Mouse (Mus musculus): ENCODE measurements at regions not wholly inside any gene's neighbourhood (a gene's known extent, or its start where the extent isn't known, plus 50 kb on each side); places are given as distances from the start of the nearest gene placed in this dataset.

DNA sequence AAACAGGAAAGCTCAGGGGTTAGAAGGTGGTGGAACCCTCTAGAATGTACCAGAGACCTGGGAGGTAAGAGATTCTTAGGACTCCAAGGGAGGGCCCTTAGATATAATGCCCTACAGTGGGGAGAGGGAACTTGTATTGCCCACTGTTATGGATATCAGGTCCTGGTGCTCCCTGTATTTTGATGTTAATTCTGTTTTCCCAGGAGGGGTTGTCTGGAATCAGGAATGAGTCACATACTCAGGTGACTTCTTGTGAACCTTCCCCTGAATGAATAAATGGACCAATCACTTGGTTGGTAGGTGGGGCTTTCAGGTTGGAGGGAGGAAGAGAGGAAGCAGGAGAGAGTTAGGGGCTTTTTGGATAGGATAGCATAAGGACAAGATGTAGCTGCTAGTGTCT lies 533.8 kb upstream of the Htr2c start:
- Histone ChIP-seq H3K9me3 (ENCODE audit: control insufficient read depth, low read length) (no peaks in the 10 kb centered on the region), H3K9ac (ENCODE audit: low read length) (no peak overlapping the region), H3K27ac (replicated peaks) (no peak overlapping the region), H3K27me3 (ENCODE audit: control insufficient read depth, insufficient read depth, low read length) (no peaks in the 10 kb centered on the region), H3K36me3 (ENCODE audit: control insufficient read depth, insufficient read depth, low read length) (no peaks in the 10 kb centered on the region), H3K4me2 (replicated peaks; ENCODE audit: low read depth) (no peak overlapping the region), H3K4me3 (ENCODE audit: low read depth, low read length) (no peak overlapping the region), H3K4me1 (replicated peaks; ENCODE audit: control insufficient read depth, insufficient read depth) (no peaks in the 10 kb centered on the region)
- TF ChIP-seq CTCF (IDR thresholded peaks at IDR 0.05; ENCODE audit: low read depth): no peak
- no peak for TF ChIP-seq EP300 (optimal IDR thresholded peaks at IDR 0.05)
- DNase-seq (ENCODE audit: low spot score): no peak
- ATAC-seq (ENCODE audit: low FRiP score, low TSS enrichment): no peak

DNA sequence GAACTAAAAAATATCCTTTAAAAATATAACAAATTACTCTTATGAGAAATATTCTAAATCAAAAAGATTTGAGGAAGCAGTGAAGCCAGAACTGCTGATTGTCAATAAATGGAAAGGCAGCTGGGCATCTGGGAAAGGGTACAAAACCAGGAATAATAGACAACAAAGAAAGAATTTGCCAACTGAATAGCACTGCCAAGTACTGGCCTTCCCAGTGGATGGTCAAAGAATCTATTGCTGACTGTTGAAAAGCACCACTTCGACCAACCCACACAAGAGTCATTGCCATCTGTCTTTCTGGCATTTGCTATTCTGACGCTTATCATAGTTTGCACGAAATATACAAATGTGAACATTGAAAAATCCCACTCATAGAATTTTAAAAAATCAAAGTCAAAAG lies 502.4 kb upstream of the Htr2c start:
- Histone ChIP-seq H3K4me1 (replicated peaks; ENCODE audit: control insufficient read depth, insufficient read depth) (no peaks in the 10 kb centered on the region), H3K9me3 (ENCODE audit: control insufficient read depth, low read length) (no peaks in the 10 kb centered on the region), H3K9ac (ENCODE audit: low read length) (no peak overlapping the region), H3K27me3 (ENCODE audit: control insufficient read depth, insufficient read depth, low read length) (no peaks in the 10 kb centered on the region), H3K27ac (replicated peaks) (no peak overlapping the region), H3K36me3 (ENCODE audit: control insufficient read depth, insufficient read depth, low read length) (no peaks in the 10 kb centered on the region), H3K4me3 (ENCODE audit: low read depth, low read length) (no peak overlapping the region), H3K4me2 (replicated peaks; ENCODE audit: low read depth) (no peak overlapping the region)
- TF ChIP-seq EP300 (optimal IDR thresholded peaks at IDR 0.05) (no peak), CTCF (IDR thresholded peaks at IDR 0.05; ENCODE audit: low read depth) (no peak)
- DNase-seq (ENCODE audit: low spot score) (no peak), ATAC-seq (ENCODE audit: low FRiP score, low TSS enrichment) (no peak)
- WGBS: 69% methylated on average over 3 of the region's 3 CpGs

DNA sequence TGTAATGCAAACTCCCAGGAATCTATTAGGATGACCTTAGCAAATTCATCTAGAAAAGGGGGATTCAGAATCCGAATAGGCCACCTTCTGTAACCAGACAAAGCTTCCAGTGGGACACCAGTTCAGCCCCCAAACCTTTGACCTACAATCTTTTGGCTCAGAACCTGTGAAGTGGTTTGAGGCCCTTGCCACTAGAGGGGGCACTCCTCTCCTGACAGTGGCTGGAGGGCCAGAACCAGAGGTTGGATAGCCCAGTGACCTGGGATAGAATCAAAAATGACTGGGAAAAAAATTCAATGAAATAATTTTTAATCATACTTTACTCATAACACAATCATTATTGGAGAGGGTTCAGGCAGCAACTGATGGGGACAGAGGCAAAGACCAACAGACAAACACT lies 484.7 kb upstream of the Htr2c start:
- Histone ChIP-seq H3K36me3 (ENCODE audit: control insufficient read depth, insufficient read depth, low read length) (no peaks in the 10 kb centered on the region), H3K4me2 (replicated peaks; ENCODE audit: low read depth) (no peak overlapping the region), H3K4me1 (replicated peaks; ENCODE audit: control insufficient read depth, insufficient read depth) (no peaks in the 10 kb centered on the region), H3K4me3 (ENCODE audit: low read depth, low read length) (no peak overlapping the region), H3K27ac (replicated peaks) (no peak overlapping the region), H3K9me3 (ENCODE audit: control insufficient read depth, low read length) (no peaks in the 10 kb centered on the region), H3K27me3 (ENCODE audit: control insufficient read depth, insufficient read depth, low read length) (no peaks in the 10 kb centered on the region), H3K9ac (ENCODE audit: low read length) (no peak overlapping the region)
- TF ChIP-seq CTCF (IDR thresholded peaks at IDR 0.05; ENCODE audit: low read depth) (0 out of 2 replicates have a peak, but pooled peaks have one; percentile 3), EP300 (optimal IDR thresholded peaks at IDR 0.05) (no peak)
- DNase-seq (ENCODE audit: low spot score) (no peak), ATAC-seq (ENCODE audit: low FRiP score, low TSS enrichment) (no peak)
- WGBS: 26% methylated on average over 1 of the region's 1 CpGs

DNA sequence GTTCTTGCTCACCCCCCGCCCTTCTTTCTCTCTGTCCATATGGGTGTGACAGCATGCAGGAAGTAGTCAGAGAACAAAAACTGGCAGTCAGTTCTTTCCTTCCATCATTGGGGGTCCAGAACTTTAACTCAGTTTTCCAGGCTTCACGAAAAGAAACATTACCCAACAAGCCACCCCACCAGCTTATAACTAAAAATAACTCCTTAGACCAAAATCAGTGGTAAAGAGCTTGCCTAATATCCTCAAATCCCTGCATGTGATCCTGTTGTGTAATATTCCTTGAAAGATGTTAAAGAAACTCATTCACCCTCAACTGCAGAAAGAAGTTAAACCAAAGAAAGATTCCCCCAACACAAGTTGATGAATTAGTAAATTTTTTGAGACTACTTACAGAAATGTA lies 449.8 kb upstream of the Htr2c start:
- H3K4me3 ChIP-seq (ENCODE audit: low read depth, low read length): no peak overlapping the region
- no peak overlapping the region for H3K27ac ChIP-seq (replicated peaks)
- no peaks in the 10 kb centered on the region for H3K4me1 ChIP-seq (replicated peaks; ENCODE audit: control insufficient read depth, insufficient read depth)
- H3K9ac ChIP-seq (ENCODE audit: low read length): no peak overlapping the region
- no peak overlapping the region for H3K4me2 ChIP-seq (replicated peaks; ENCODE audit: low read depth)
- 84% methylated on average over 2 of the region's 2 CpGs for WGBS
- ATAC-seq (ENCODE audit: low FRiP score, low TSS enrichment) (no peak), DNase-seq (ENCODE audit: low spot score) (no peak)
- H3K27me3 ChIP-seq (ENCODE audit: control insufficient read depth, insufficient read depth, low read length): no peaks in the 10 kb centered on the region
- no peaks in the 10 kb centered on the region for H3K9me3 ChIP-seq (ENCODE audit: control insufficient read depth, low read length)
- TF ChIP-seq EP300 (optimal IDR thresholded peaks at IDR 0.05): no peak
- TF ChIP-seq CTCF (IDR thresholded peaks at IDR 0.05; ENCODE audit: low read depth): no peak
- no peaks in the 10 kb centered on the region for H3K36me3 ChIP-seq (ENCODE audit: control insufficient read depth, insufficient read depth, low read length)

DNA sequence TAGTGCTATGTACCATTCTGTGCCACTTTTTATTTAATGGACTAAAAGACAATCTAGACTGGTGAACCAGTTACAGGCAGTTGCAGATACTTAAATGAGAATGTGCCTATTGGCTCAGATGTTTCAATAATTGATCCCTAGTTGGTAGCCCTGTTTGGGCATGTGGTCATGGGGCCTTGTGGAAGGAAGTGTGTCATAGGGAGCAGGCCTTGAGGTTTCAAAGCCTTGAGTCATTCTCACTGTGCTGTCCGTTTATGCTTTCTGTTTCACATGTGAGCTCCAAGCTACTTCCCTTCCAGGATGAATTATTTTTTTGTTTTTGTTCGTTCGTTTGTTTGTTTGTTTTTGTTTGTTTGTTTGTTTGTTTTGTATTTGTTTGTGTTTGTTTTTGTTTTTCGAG lies 449.1 kb upstream of the Htr2c start:
- DNase-seq (ENCODE audit: low spot score) (no peak), ATAC-seq (ENCODE audit: low FRiP score, low TSS enrichment) (no peak)
- H3K4me2 ChIP-seq (replicated peaks; ENCODE audit: low read depth): no peak overlapping the region
- H3K4me1 ChIP-seq (replicated peaks; ENCODE audit: control insufficient read depth, insufficient read depth): no peaks in the 10 kb centered on the region
- 74% methylated on average over 4 of the region's 4 CpGs for WGBS
- H3K9me3 ChIP-seq (ENCODE audit: control insufficient read depth, low read length): no peaks in the 10 kb centered on the region
- no peaks in the 10 kb centered on the region for H3K27me3 ChIP-seq (ENCODE audit: control insufficient read depth, insufficient read depth, low read length)
- H3K27ac ChIP-seq (replicated peaks): no peak overlapping the region
- H3K36me3 ChIP-seq (ENCODE audit: control insufficient read depth, insufficient read depth, low read length): no peaks in the 10 kb centered on the region
- H3K4me3 ChIP-seq (ENCODE audit: low read depth, low read length): no peak overlapping the region
- TF ChIP-seq EP300 (optimal IDR thresholded peaks at IDR 0.05) (no peak), CTCF (IDR thresholded peaks at IDR 0.05; ENCODE audit: low read depth) (no peak)
- no peak overlapping the region for H3K9ac ChIP-seq (ENCODE audit: low read length)

DNA sequence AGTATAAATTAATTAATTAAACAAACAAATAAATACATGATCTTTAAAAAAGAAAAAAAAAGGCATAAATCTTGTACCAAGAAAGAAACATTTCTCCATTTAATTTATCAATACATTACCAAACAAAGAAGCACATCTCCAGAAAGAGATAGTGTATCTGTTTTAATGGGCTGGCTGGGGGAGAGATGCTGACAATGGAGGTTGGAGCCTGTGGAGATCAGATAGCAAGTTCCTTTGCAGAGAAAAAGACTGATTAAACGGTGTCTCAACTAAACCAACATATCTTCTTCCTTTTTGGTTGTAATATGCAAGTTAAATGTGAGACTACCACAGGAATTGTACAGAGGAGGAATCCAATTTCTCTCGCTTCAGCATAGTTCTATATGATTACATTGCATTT lies 433.5 kb upstream of the Htr2c start:
- no peaks in the 10 kb centered on the region for H3K27me3 ChIP-seq (ENCODE audit: control insufficient read depth, insufficient read depth, low read length)
- H3K4me1 ChIP-seq (replicated peaks; ENCODE audit: control insufficient read depth, insufficient read depth): no peaks in the 10 kb centered on the region
- no peak overlapping the region for H3K27ac ChIP-seq (replicated peaks)
- no peaks in the 10 kb centered on the region for H3K36me3 ChIP-seq (ENCODE audit: control insufficient read depth, insufficient read depth, low read length)
- H3K4me3 ChIP-seq (ENCODE audit: low read depth, low read length): no peak overlapping the region
- H3K9me3 ChIP-seq (ENCODE audit: control insufficient read depth, low read length): no peaks in the 10 kb centered on the region
- TF ChIP-seq CTCF (IDR thresholded peaks at IDR 0.05; ENCODE audit: low read depth): no peak
- no peak for TF ChIP-seq EP300 (optimal IDR thresholded peaks at IDR 0.05)
- no peak for ATAC-seq (ENCODE audit: low FRiP score, low TSS enrichment)
- no peak for DNase-seq (ENCODE audit: low spot score)
- H3K4me2 ChIP-seq (replicated peaks; ENCODE audit: low read depth): no peak overlapping the region
- no peak overlapping the region for H3K9ac ChIP-seq (ENCODE audit: low read length)
- WGBS: 72% methylated on average over 2 of the region's 2 CpGs
